Mouse (Mus musculus): ENCODE measurements around the gene Dzip1. TPM values are rescaled to one million over a fixed set of nuclear protein-coding genes. Genes with fewer than 3 reads are reported as not detected.

Dzip1 gene
- polyA plus RNA-seq, 1 experiment from 2014 or later = 103 TPM

GRCm38 (mm10) chr14:118910332-118911222, 14.7 kb downstream of the Dzip1 start:
- H3K4me3 ChIP-seq (ENCODE audit: low read depth, low read length) = no peak overlapping the region
- H3K9me3 ChIP-seq (replicated peaks; ENCODE audit: control insufficient read depth, low read length, poor library complexity, severe bottlenecking) = no peaks in the 10 kb centered on the region
- H3K4me1 ChIP-seq (ENCODE audit: control insufficient read depth, insufficient read depth, low read length) = no peaks in the 10 kb centered on the region
- WGBS = 69% methylated on average over 29 of the region's 29 CpGs
- H3K27me3 ChIP-seq (ENCODE audit: control insufficient read depth, insufficient read depth, low read depth, low read length) = no peaks in the 10 kb centered on the region
- H3K9ac ChIP-seq (ENCODE audit: low read depth, low read length) = no peak overlapping the region
- no peak overlapping the region for H3K4me2 ChIP-seq (ENCODE audit: low read length)
- no peak overlapping the region for H3K27ac ChIP-seq (ENCODE audit: low read length)
- H3K36me3 ChIP-seq (ENCODE audit: control insufficient read depth, insufficient read depth, low read length) = peaks cover 27% of the 10 kb centered on the region
- no peak for ATAC-seq

- Histone ChIP-seq H3K4me2 (ENCODE audit: low read length) (no peak overlapping the region), H3K9ac (ENCODE audit: low read depth, low read length) (no peak overlapping the region), H3K36me3 (ENCODE audit: control insufficient read depth, insufficient read depth, low read length) (peaks cover 27% of the 10 kb centered on the region), H3K4me3 (ENCODE audit: low read depth, low read length) (no peak overlapping the region), H3K27ac (ENCODE audit: low read length) (no peak overlapping the region), H3K27me3 (ENCODE audit: control insufficient read depth, insufficient read depth, low read depth, low read length) (no peaks in the 10 kb centered on the region), H3K4me1 (ENCODE audit: control insufficient read depth, insufficient read depth, low read length) (no peaks in the 10 kb centered on the region), H3K9me3 (replicated peaks; ENCODE audit: control insufficient read depth, low read length, poor library complexity, severe bottlenecking) (no peaks in the 10 kb centered on the region)
- WGBS = 88% methylated on average over 8 of the region's 8 CpGs
- ATAC-seq = no peak
These were observed 15.4 kb downstream of the Dzip1 start for GRCm38 (mm10) chr14:118909872-118910271.

- Histone ChIP-seq H3K9me3 (replicated peaks; ENCODE audit: control insufficient read depth, low read length, poor library complexity, severe bottlenecking) (no peaks in the 10 kb centered on the region), H3K4me3 (ENCODE audit: low read depth, low read length) (no peak overlapping the region), H3K36me3 (ENCODE audit: control insufficient read depth, insufficient read depth, low read length) (peaks cover 36% of the 10 kb centered on the region), H3K9ac (ENCODE audit: low read depth, low read length) (no peak overlapping the region), H3K4me2 (ENCODE audit: low read length) (no peak overlapping the region), H3K27ac (ENCODE audit: low read length) (no peak overlapping the region), H3K27me3 (ENCODE audit: control insufficient read depth, insufficient read depth, low read depth, low read length) (no peaks in the 10 kb centered on the region), H3K4me1 (ENCODE audit: control insufficient read depth, insufficient read depth, low read length) (no peaks in the 10 kb centered on the region)
- ATAC-seq = no peak
- WGBS = 72% methylated on average over 8 of the region's 8 CpGs
These were observed 17.7 kb downstream of the Dzip1 start for GRCm38 (mm10) chr14:118907592-118907991.

- WGBS = 50% methylated on average over 6 of the region's 6 CpGs
- H3K4me3 ChIP-seq (ENCODE audit: low read depth, low read length) = no peak overlapping the region
- no peak for ATAC-seq
- H3K27ac ChIP-seq (ENCODE audit: low read length) = no peak overlapping the region
- no peak overlapping the region for H3K4me2 ChIP-seq (ENCODE audit: low read length)
- no peaks in the 10 kb centered on the region for H3K27me3 ChIP-seq (ENCODE audit: control insufficient read depth, insufficient read depth, low read depth, low read length)
- H3K9me3 ChIP-seq (replicated peaks; ENCODE audit: control insufficient read depth, low read length, poor library complexity, severe bottlenecking) = no peaks in the 10 kb centered on the region
- peaks cover 48% of the 10 kb centered on the region for H3K36me3 ChIP-seq (ENCODE audit: control insufficient read depth, insufficient read depth, low read length)
- no peaks in the 10 kb centered on the region for H3K4me1 ChIP-seq (ENCODE audit: control insufficient read depth, insufficient read depth, low read length)
- H3K9ac ChIP-seq (ENCODE audit: low read depth, low read length) = no peak overlapping the region
These were observed 21.2 kb downstream of the Dzip1 start for GRCm38 (mm10) chr14:118903867-118904562.

- peaks cover 44% of the 10 kb centered on the region for H3K36me3 ChIP-seq (ENCODE audit: control insufficient read depth, insufficient read depth, low read length)
- 88% methylated on average over 3 of the region's 3 CpGs for WGBS
- no peak overlapping the region for H3K27ac ChIP-seq (ENCODE audit: low read length)
- no peak overlapping the region for H3K4me2 ChIP-seq (ENCODE audit: low read length)
- no peak overlapping the region for H3K4me3 ChIP-seq (ENCODE audit: low read depth, low read length)
- H3K9me3 ChIP-seq (replicated peaks; ENCODE audit: control insufficient read depth, low read length, poor library complexity, severe bottlenecking) = no peaks in the 10 kb centered on the region
- ATAC-seq = no peak
- H3K9ac ChIP-seq (ENCODE audit: low read depth, low read length) = no peak overlapping the region
- H3K4me1 ChIP-seq (ENCODE audit: control insufficient read depth, insufficient read depth, low read length) = no peaks in the 10 kb centered on the region
- no peaks in the 10 kb centered on the region for H3K27me3 ChIP-seq (ENCODE audit: control insufficient read depth, insufficient read depth, low read depth, low read length)
These were observed 21.9 kb downstream of the Dzip1 start for GRCm38 (mm10) chr14:118903397-118903796.

- WGBS = 93% methylated on average over 1 of the region's 1 CpGs
- no peaks in the 10 kb centered on the region for H3K9me3 ChIP-seq (replicated peaks; ENCODE audit: control insufficient read depth, low read length, poor library complexity, severe bottlenecking)
- H3K9ac ChIP-seq (ENCODE audit: low read depth, low read length) = no peak overlapping the region
- H3K27me3 ChIP-seq (ENCODE audit: control insufficient read depth, insufficient read depth, low read depth, low read length) = no peaks in the 10 kb centered on the region
- no peak overlapping the region for H3K4me3 ChIP-seq (ENCODE audit: low read depth, low read length)
- H3K4me1 ChIP-seq (ENCODE audit: control insufficient read depth, insufficient read depth, low read length) = no peaks in the 10 kb centered on the region
- H3K4me2 ChIP-seq (ENCODE audit: low read length) = no peak overlapping the region
- H3K27ac ChIP-seq (ENCODE audit: low read length) = no peak overlapping the region
- no peak for ATAC-seq
- peaks cover 36% of the 10 kb centered on the region for H3K36me3 ChIP-seq (ENCODE audit: control insufficient read depth, insufficient read depth, low read length)
These were observed 24.3 kb downstream of the Dzip1 start for GRCm38 (mm10) chr14:118900911-118901310.

- Histone ChIP-seq H3K4me1 (ENCODE audit: control insufficient read depth, insufficient read depth, low read length) (no peaks in the 10 kb centered on the region), H3K9me3 (replicated peaks; ENCODE audit: control insufficient read depth, low read length, poor library complexity, severe bottlenecking) (no peaks in the 10 kb centered on the region), H3K27ac (ENCODE audit: low read length) (no peak overlapping the region), H3K27me3 (ENCODE audit: control insufficient read depth, insufficient read depth, low read depth, low read length) (no peaks in the 10 kb centered on the region), H3K36me3 (ENCODE audit: control insufficient read depth, insufficient read depth, low read length) (peaks cover 36% of the 10 kb centered on the region), H3K4me3 (ENCODE audit: low read depth, low read length) (no peak overlapping the region), H3K9ac (ENCODE audit: low read depth, low read length) (no peak overlapping the region), H3K4me2 (ENCODE audit: low read length) (no peak overlapping the region)
- WGBS = 85% methylated on average over 11 of the region's 11 CpGs
- no peak for ATAC-seq
These were observed 25.3 kb downstream of the Dzip1 start for GRCm38 (mm10) chr14:118899940-118900339.

- Histone ChIP-seq H3K4me3 (ENCODE audit: low read depth, low read length) (no peak overlapping the region), H3K9me3 (replicated peaks; ENCODE audit: control insufficient read depth, low read length, poor library complexity, severe bottlenecking) (no peaks in the 10 kb centered on the region), H3K9ac (ENCODE audit: low read depth, low read length) (no peak overlapping the region), H3K4me2 (ENCODE audit: low read length) (no peak overlapping the region), H3K4me1 (ENCODE audit: control insufficient read depth, insufficient read depth, low read length) (no peaks in the 10 kb centered on the region), H3K27ac (ENCODE audit: low read length) (no peak overlapping the region), H3K36me3 (ENCODE audit: control insufficient read depth, insufficient read depth, low read length) (peaks cover 27% of the 10 kb centered on the region), H3K27me3 (ENCODE audit: control insufficient read depth, insufficient read depth, low read depth, low read length) (no peaks in the 10 kb centered on the region)
- ATAC-seq = no peak
- 95% methylated on average over 10 of the region's 10 CpGs for WGBS
These were observed 29.6 kb downstream of the Dzip1 start for GRCm38 (mm10) chr14:118895655-118896054.

- Histone ChIP-seq H3K27ac (ENCODE audit: low read length) (no peak overlapping the region), H3K9me3 (replicated peaks; ENCODE audit: control insufficient read depth, low read length, poor library complexity, severe bottlenecking) (no peaks in the 10 kb centered on the region), H3K4me3 (ENCODE audit: low read depth, low read length) (no peak overlapping the region), H3K4me1 (ENCODE audit: control insufficient read depth, insufficient read depth, low read length) (no peaks in the 10 kb centered on the region), H3K9ac (ENCODE audit: low read depth, low read length) (no peak overlapping the region), H3K36me3 (ENCODE audit: control insufficient read depth, insufficient read depth, low read length) (peaks cover 25% of the 10 kb centered on the region), H3K27me3 (ENCODE audit: control insufficient read depth, insufficient read depth, low read depth, low read length) (no peaks in the 10 kb centered on the region), H3K4me2 (ENCODE audit: low read length) (no peak overlapping the region)
- 92% methylated on average over 7 of the region's 7 CpGs for WGBS
- ATAC-seq = no peak
These were observed 30.0 kb downstream of the Dzip1 start for GRCm38 (mm10) chr14:118895228-118895627.

All from midbrain, embryonic 16.5 days (tissue).